Mouse (Mus musculus): ENCODE results near the gene BC037034.

GRCm38 (mm10) chr5:138281798-138282197 lies 18.0 kb upstream of the BC037034 start:
- no peak for TF ChIP-seq CTCF (IDR thresholded peaks at IDR 0.05; ENCODE audit: low read depth)
- TF ChIP-seq EP300 (IDR thresholded peaks at IDR 0.05; ENCODE audit: low read depth): no peak
